Mouse (Mus musculus) gastrocnemius, postnatal 10 days (tissue): Measurements from ENCODE around the gene Tbc1d22a. TPM values are rescaled to one million over a fixed set of nuclear protein-coding genes. Genes with fewer than 3 reads are reported as not detected.
"Not testable (repeated sequence)": the region's sequence is repeated elsewhere in the genome, so short reads cannot be mapped to it uniquely, and the experiment has no call there.

ENCODE experiments used
- DNase-seq: peaks from one replicate; pipeline ENCODE4 v3.0.0; 2021; ENCODE audit warnings: mixed read lengths
- long read RNA-seq, 2 experiments: library from polyadenylated mRNA; stranded (forward); transcript quantifications; one replicate each; pipeline ENCODE4 v2.0.0; 2021
- total RNA-seq, 2 experiments: library from RNA; stranded (reverse); gene quantifications; 2 replicates each; pipeline ENCODE4 v1.2.3; 2021

Tbc1d22a gene
- total RNA-seq = 10 to 100 TPM; 12.2 to 15.3 TPM
- long read RNA-seq, experiment 1, transcript Tbc1d22a-201 (13 exons, 3,229 nt) = major isoform, 20 of 25 reads
- long read RNA-seq, experiment 1, partial matches to known transcripts = 4 of 25 reads
- long read RNA-seq, experiment 1, other reads (novel, unspliced or antisense) = 1 of 25 reads
- long read RNA-seq, experiment 2, transcript Tbc1d22a-201 (13 exons, 3,229 nt) = major isoform, 30 of 32 reads
- long read RNA-seq, experiment 2, partial matches to known transcripts = 0 of 32 reads
- long read RNA-seq, experiment 2, other reads (novel, unspliced or antisense) = 2 of 32 reads

DNA sequence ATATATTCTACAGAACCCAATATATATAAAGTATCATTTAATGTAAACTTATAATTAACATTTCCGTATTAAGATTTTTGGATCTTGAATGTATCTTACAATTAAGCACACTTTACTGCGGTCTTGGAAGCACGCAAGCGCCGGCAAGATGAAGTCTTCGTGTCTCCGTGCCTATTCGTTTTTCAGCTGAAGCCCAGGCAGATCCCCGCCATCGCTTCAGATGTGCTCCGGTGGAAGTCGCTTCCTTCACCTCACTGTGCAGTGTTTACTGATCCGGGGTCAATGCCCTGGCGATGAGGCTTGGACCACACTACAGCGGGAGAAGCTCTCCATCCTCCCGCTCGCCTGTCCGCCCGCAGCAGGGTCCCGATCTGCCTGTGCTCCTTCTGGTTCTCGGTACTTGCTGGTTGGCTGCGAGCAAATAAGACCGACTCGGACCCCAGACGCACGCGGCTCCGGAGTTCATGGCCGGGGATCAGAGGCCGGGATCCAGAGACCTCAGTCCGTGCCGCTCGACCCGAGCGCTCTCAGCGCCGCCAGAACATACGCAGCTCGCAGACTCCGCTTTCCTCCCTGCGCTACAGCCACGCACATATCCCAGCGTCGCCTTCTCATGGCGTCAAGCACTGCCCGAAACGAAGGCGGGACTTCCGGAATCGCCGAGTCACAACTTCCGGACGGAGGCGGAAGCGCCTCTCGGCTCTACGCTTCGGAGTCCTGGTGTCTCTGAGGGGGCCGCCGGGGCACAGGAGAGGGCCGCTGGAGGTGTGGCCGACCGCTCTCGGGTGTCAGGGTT lies at the start of gene Tbc1d22a:
TSS of gene Tbc1d22a (plus strand) at position 707 of the 796 bp plus-strand sequence.
- peak; percentile 94 for DNase-seq

DNA sequence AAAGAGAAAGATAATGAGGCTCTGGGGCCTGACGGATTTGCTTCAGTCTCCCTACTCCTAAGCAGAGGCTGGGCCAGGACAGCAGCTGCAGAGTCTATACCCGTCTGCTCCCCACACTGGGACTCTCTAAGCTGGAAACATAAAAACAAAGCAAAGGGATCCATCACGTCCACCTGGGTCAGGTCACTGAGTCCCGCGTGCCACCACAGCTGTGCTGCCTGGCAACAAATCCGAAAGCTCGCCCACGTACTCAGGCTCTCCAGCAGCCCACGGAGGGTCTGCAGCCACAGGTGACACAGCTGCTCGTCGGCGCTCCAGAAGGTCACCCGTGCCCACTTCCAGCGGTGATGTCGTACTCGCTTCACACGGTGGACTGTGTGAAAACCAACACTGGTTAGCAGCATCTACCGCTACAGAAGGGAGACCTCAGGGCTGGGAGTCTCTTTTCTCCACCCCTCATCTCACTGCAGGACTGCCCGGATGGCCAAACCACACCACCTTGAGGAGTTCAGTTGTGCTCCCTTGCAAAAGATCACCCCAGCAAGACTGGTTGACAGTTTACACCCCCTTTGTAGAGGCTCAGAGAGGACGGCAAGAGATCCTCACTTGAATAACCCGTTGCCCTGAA lies 49.4 kb upstream of the Tbc1d22a start:
- DNase-seq = no peak

DNA sequence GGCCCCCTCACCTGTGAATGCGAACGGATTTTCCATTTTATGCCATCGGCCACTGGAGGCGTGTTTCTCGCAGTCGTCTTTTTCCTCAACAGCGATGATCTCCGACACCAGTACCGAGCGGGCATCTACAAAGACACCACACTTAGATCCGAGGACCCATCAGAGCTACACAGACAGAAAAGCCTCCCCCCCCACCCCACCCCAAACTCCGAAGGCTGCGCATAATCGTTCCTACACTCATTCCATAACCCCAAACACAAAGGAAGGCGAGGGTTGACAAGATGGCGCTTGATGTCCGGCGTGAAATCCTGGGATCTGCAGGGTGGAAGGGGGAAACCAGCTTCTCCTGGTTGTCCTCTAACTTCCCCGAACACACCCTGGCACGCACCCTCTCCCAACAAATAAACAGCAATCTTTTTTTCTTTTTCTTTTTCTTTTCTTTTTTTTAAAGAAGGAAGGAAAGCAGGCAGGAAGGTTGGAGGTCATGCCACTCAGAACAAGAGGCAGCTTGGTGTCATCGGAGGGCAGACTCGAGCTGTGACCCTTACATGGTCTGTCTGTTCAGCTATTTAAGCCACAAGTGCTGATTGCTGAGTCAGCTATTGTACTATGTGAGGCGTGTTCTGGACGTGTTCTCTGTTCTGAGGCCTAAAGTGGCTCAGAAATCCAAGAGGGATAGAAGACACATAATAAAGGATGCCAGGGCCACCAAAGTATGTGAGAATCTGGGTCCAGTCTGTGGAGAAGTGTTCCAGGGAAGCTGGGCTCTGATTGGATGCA lies 48.3 kb upstream of the Tbc1d22a start:
- no peak for DNase-seq

DNA sequence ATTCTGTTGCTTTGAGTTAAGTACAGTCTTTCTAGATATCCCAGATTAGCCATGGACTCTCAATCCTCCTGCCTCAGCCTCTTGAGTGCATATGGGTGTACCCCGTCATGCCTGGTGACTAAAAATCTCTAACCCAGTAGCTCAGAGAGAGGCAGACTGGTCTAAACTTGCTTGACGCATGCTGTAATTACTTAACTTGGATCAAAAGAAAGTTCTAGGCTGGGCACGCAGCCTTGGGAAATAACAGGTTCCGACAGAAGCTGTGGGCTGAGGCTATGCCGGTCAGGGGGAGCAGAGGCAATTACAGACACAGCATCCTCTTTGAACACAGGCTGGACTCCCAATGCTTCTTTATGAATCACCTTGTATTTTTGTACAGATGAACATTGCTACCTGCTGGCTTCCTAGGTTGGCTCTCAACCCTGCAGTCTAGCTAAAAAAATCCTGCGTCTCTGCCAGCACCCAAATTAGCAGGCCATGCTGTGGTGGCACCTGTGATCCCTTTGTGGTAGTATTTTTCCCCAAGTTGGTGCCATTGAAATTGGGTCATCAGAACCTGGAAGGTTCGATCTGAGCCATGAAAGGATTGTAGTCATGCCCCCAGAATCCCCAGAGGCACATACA lies 47.1 kb upstream of the Tbc1d22a start:
- DNase-seq = no peak

DNA sequence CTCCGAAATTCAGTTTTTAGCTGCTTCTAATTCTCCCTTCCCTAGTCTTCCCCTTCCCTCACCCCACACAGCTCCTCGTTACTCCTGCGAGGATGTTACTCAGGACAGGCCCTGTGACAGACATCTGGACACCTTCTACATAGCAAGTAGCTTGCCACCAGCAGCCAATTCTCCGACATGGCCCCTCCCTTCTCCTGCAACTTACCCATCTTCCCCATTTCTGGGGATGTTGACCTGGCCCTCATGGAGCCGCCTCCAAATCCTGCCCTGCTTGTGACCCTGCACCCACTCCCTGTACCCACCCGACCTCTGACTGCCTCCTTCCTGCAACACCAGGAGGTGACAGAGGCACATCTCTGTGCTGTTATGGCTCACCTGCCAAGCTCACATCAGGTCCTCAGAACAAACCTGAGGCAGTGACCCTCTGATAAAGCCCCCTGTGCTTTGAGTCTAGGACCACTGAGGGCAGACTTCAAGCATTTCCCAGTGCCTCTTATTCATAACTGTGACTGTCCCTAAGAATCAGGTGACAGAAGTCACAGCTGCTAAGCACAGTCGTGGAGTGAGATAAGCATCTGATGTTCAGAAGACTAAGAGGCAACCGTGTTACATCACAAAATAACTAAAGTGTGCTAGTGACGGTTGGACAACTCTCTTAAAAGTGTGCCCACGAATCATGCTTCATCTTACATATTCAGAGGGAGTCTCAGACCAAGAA lies 46.3 kb upstream of the Tbc1d22a start:
- no peak for DNase-seq

DNA sequence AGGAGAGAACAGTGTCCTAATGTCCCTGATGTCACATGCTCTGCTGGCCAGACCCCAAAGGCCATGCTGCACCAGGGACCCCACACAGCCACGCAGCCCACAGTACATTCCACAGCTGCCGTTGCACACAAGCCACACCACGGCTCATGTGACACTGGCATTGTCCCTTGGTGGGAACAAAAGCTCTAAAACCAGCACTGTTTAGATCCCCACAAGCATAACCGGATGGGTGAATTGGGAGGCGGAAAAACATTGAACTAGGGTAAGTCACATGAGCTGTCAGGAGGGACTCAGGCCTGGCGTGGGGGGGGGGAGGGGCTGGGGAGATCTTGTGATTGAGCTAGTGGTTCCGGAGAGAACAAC lies 45.8 kb upstream of the Tbc1d22a start:
- no peak for DNase-seq

DNA sequence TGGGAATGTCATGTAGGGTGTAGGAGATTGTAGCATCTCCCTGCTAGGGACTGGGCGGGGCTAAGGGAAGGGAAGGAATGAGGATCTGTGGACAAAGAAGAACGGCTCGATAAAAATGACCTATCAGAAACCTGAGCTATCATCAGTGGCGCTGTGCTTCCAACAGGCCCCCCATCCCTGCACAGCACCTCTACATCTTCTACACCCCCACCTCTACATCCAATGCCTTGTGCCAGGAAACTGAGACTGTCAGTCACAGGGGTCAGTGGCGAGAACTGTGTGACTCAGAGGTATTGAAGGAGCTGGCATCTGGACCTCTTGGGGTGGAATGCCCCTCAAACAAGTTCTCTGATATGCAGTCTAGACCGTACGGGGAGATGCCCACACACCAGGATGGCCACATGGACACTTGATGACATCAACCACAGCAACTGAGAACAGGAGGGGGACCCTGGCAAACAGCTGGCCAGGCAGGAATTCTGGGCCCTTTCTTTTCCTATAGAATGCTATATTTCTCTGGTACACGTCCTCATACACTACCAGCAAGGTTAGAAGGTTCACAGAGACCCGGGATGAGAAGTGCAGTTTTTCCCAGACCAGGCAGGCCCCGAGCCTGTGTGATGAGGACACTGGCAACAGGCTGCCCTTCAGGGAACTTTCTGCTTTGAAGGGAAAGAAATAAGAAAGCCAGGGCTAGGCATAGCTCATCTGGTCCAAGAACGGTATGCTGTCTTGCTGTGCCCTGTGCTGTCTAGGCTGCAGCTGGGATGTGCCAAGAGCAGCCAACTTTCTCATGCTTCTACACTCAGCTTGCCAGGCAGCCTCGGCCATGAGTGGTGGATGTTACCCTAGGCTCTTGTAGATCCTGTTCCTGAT lies 45.1 kb upstream of the Tbc1d22a start:
- DNase-seq = no peak

DNA sequence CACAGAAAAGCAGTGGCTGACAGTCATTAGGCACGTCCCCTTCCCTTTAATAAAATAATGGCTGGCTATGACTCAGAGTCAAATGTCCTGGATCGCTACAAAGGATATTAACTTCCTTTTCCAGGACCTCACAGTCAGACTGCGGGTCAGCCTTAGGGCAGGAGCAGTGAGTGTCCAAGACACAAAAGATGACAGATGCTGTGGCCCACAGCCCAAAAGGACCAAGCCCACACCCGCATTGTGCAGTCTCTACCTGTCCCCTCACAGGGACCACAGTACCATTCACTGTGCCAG lies 44.5 kb upstream of the Tbc1d22a start:
- DNase-seq = no peak

DNA sequence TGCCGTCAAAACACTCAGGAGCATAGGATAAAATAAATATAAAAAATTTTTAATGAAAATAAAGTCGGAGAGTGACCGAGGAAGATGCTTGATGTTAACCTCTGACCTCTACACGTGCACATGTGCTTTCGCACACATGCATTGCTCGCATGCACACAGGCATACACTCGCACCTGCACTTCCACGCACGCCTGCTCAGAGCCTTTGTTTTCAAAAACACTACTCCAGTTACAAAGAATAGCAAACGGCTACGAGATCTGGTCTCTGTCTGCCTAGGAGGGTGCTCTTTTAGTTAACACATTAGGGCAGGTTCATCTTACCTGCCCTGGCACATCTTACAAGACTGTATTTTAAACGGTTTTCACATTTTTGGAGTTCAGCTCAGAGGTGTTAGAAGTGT lies 42.9 kb upstream of the Tbc1d22a start:
- DNase-seq = no peak

DNA sequence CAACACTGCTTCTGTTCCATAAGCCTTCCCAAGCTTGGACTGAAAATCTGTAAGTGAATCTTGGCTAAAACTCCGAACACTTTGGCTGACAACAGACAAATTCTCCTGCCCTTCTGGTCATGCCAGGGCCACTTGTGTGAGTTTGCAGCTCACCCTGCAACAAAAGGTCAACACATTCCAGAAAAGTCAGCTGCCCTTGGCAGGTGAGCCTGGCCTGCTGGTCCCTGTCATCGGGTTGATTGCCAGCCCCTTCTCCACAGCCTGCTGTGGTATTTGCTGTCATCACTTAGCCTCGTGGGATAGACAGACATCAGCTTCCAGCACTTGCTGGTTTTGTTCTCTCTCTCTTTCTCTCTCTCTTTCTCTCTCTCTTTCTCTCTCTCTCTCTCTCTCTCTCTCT lies 42.1 kb upstream of the Tbc1d22a start:
- DNase-seq = no peak

DNA sequence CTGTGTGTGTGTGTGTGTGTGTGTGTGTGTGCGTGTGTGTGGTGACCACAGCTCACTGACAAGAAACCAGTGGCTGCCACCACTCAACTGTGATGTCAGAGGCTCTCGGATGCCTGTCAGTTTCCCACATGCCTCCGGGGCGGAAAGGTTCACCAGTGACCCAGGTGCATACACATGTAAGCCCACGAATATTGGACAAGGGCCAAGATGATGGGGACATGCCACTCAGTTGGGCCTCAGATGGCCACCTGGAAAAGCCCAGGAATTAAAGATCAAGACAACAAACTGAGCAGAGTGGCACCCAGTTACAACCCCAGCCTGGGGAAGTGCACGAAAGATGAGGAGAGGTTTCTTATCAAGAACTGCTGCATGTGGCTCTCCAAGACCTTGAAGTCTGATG lies 41.7 kb upstream of the Tbc1d22a start:
- DNase-seq = no peak

DNA sequence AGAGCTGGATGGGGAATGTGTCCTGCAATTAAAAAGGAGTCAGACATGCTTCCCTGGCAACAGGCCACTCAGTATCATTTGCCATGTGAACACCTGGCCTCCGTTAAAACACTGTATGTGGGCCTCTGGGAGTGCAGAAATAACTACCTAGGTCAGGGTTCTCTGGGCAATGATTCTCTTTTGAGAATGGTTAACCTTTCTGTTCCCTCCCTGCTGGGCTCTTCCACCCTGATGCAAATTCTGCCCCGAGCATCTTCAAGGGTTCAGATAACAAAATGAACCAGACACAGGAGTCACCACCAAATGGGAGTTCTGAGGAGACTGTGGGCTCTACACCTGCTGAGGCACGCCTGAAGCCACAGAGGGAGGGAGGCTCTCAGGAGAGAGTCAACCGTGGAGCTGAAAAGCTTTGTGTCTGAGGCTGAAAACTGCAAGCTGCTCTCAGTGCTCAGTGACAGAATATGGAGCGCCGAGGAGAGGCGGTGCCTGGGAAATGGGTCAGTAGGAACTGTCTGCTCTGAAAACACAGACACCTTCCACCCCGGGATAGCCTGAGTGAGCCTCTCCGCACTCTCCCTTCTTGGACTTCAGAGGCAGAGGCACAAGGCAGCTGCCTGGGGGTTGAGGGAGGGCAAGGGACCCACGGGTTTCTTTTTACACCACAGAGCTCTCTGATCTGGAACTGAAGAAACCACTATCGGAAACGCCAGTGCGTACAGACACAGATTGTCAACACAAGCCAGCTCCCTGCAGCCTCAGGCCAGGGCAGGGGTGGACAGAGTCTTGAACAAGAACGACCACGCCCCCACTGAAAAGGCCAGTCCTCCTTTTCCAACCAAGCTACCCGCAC lies 40.9 kb upstream of the Tbc1d22a start:
- no peak for DNase-seq

DNA sequence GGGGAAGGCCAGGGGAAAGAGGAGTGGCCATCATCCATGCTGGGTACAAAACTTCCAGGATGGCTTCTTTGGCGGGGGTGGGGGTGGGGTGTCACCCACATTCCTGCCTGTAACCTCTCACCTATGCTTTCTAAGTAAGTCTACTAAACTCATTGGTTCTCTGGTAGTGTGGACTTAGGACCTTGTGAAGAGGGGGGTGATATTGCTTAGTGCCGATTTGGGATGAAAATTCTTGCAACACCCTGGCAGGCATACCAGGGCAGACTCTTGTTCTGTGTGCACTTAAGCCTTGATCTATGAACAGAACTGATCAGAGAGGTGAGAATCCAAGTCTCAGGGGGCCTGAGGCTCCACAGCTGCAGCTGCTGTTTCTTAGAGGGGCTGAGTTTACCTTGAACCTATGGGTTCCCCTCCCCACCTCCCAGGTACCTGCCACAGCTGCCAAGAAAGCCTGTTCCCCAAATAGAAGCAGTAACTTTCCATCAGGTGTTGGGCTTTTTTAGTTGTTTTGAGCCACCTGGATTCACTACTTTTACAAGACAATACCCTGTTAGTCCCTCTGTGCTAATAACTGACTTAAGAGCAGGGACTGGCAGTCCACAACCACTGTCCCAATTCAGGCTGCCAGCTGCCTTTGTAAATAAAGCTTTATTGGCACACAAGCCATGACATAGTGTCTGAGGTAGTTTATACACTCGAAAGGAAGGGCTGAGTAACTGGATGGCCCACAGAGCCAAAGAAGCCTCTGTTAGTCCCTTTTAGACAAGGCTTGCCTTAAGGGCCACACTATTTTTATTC lies 38.8 kb upstream of the Tbc1d22a start:
- no peak for DNase-seq

DNA sequence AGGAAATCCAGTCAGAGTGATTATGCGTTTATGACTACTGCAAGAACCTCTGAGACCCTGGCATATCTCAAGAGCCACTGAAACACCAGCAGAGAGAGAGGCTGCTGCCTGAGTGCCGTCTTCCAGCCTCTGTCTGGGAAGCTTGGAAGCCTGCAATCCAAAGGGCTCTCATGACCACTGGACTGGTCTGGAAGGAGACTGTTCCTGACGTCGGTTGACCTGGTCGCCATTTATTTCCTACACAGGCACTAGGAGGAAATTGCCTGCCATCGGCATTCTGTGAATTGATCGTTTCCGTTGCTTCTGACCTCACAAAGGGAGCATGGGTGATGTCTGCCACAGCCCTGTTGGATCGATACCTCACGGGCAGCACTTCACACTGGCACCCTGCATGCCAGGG lies 38.1 kb upstream of the Tbc1d22a start:
- DNase-seq = no peak

DNA sequence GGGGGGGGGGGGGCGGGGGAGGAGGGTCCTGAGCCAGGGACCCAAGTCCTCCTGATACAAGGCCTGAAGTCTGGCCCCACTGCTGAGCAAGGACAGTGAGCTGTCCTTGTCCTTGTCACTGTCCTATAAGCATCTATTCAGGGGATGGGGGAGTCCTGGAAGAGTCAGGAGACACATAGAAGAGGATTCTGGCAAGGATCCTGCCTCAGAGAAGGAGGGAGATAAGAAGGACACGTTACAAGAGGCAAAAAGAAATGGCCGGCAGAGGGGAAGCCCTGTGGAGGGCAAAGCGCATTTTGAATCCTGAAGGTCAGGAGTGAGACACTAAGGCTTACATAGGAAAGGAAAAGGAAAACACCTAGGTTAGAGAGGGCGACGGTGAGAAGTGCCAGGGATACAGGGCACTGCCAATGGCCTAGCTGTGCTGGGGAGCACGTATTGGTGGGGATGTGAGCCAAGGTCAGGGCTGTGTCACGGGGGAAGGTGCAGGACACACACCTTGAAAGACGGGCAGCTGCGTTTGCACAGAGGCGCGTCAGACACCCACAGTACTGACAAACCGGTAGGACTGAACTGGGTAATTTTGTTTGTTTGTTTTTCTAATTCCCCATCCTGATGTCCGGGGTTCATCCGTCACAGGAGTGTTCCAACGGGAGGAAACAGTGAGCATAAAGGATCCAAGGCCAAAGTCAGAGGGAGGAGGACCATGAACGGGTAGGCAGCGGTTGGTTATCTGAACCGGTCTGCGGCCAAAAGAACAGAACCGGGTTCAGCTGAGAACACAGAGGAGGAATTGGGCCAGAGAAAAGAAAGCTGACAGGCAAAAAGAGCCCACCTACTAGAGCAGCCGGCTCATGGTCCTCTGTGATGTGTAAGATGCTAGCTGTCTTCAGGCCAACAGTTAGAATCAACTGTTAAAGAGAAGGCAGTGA lies 37.2 kb upstream of the Tbc1d22a start:
- DNase-seq = no peak

DNA sequence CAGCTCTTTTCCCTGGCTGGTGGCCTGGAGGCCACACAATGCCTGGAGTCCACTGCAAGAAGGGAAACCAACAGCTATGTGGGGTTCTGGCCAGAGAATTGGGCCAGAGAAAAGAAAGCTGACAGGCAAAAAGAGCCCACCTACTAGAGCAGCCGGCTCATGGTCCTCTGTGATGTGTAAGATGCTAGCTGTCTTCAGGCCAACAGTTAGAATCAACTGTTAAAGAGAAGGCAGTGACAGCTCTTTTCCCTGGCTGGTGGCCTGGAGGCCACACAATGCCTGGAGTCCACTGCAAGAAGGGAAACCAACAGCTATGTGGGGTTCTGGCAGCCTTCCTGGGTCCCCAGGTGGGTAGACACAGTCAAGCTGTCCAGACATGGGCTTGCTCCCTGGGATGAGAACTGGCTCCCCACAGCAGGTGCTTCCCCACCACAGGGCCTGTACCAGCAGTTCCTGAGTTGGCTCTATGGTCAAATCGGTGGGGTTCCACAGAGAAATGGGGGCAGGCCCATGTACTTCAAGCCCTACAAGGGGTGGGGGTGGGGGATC lies 36.5 kb upstream of the Tbc1d22a start:
- DNase-seq = not testable (repeated sequence)

DNA sequence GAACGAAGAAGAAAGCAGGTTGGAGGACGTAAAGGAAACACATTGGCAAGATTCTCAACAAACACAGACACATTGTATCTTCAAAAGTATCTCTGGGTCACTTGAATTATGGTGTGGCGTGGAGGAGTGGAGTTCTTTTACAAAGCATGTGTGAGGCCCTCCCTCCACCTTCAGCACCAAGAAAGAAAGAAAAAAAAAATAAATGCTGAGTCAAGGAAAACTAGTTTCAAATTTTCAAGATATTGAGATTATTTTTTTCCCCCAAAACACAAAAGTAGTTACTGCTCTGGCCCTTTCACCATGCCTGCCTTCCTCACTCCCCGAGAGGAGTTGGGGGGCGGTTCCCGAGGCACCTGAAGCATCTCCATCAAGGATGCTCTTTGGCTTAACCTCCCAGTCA lies 35.7 kb upstream of the Tbc1d22a start:
- DNase-seq = no peak
